Mouse (Mus musculus): ENCODE results near the gene Ibtk.

The Ibtk gene

GRCm38 (mm10) chr9:85695606-85696005 lies 53.5 kb downstream of the Ibtk start:
- no peak for DNase-seq

- DNase-seq = no peak
Measured at GRCm38 (mm10) chr9:85693231-85694116, 55.7 kb downstream of the Ibtk start.

- DNase-seq = no peak
Measured at GRCm38 (mm10) chr9:85685010-85685409, 64.1 kb downstream of the Ibtk start.

GRCm38 (mm10) chr9:85675131-85675905 lies 73.8 kb downstream of the Ibtk start:
- no peak for DNase-seq

GRCm38 (mm10) chr9:85673907-85674481 lies 75.1 kb downstream of the Ibtk start:
- no peak for DNase-seq

- no peak for DNase-seq
Measured at GRCm38 (mm10) chr9:85671582-85672331, 77.4 kb downstream of the Ibtk start.

GRCm38 (mm10) chr9:85664316-85664715 lies 84.8 kb downstream of the Ibtk start:
- DNase-seq = no peak

GRCm38 (mm10) chr9:85663810-85664209 lies 85.3 kb downstream of the Ibtk start:
- no peak for DNase-seq

- DNase-seq = no peak
Measured at GRCm38 (mm10) chr9:85663091-85663490, 86.0 kb downstream of the Ibtk start.

GRCm38 (mm10) chr9:85653401-85653800 lies 95.7 kb downstream of the Ibtk start:
- no peak for DNase-seq

GRCm38 (mm10) chr9:85638276-85638675 lies 110.9 kb downstream of the Ibtk start:
- DNase-seq = no peak
